Mouse (Mus musculus): ENCODE measurements around the gene Hps4. TPM values are rescaled to one million over a fixed set of nuclear protein-coding genes. Genes with fewer than 3 reads are reported as not detected.

Hps4 gene
- polyA plus RNA-seq, 1 experiment from 2014 or later, result 39.1 TPM

DNA sequence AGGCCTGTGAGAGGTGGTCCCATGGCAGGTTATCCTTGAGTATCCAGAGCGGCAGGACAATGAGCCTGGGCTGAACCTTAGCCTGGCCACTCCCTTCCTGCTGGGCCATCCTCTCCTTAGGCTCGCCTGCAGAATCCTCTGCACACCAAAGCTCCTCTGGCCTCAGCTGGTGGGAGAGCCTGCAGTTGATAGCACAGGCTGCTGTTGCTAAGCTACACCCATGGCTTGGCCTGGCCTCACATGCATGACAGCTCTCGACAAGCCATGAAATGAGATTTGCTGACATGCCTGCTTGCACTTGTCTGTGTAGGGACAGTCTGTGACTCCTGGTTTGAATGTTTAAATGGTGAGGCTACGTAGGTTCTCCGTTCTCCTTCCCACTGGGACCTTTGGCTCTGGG is 73.8 kb downstream of the Hps4 start:
- ATAC-seq (replicated peaks; ENCODE audit: low FRiP score), result no peak
- peaks cover 12% of the 10 kb centered on the region for H3K4me1 ChIP-seq

DNA sequence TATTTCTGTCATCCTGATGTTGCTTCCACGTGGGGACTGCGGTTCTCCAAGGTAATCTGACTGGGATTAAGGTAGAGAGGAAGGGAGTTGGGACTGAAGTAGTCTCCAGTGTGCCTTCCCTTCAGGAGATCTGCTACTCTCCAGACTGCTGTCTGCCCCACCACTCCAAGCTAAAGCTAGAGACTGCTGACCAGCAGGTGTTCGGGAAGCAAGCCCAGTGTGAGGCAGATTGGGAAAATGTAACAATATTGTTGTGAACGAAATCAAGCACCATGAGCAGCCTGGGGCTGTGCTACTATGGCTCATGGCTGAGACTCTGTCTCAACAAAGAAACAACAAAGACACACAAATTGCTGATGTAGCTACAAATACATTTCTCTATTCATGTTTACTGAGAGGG is 75.1 kb downstream of the Hps4 start:
- Histone ChIP-seq H3K36me3 (no peaks in the 10 kb centered on the region), H3K4me3 (replicated peaks) (no peak overlapping the region)
- WGBS, result 68% methylated on average over 4 of the region's 4 CpGs

More for the DNA sequence above, 73.8 kb downstream of the Hps4 start:
- Histone ChIP-seq H3K27ac (no peak overlapping the region), H3K4me2 (no peak overlapping the region), H3K36me3 (no peaks in the 10 kb centered on the region), H3K9me3 (replicated peaks) (0 out of 2 replicates have a peak, but pooled peaks cover 4% of the 10 kb centered on the region), H3K27me3 (peaks cover 19% of the 10 kb centered on the region), H3K4me3 (replicated peaks) (no peak overlapping the region), H3K9ac (no peak overlapping the region)
- WGBS, result 51% methylated on average over 5 of the region's 5 CpGs

DNA sequence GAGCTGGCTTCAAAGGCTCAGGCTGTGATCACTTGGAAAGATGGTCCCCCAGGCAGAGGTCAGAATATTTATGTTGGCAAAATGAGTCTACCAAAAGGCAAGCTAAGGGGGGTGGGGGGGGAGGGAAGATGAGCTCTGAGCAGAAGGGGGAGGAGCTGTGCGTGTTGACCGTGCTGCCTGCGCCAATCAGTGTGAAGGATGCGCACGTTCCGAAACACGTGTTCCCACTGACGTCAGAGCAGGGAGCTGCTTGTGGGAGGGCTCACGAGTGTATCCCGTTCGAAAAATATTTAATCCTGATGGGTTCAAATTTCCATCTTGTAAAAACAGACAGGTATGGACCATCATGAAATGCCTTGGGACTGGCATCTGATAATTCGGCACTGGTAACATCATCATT is 76.7 kb downstream of the Hps4 start:
- Histone ChIP-seq H3K9me3 (replicated peaks) (no peaks in the 10 kb centered on the region), H3K4me1 (0 out of 2 replicates have a peak, but pooled peaks cover 4% of the 10 kb centered on the region), H3K27ac (no peak overlapping the region), H3K4me2 (no peak overlapping the region), H3K4me3 (replicated peaks) (no peak overlapping the region), H3K36me3 (no peaks in the 10 kb centered on the region), H3K9ac (no peak overlapping the region), H3K27me3 (peaks cover 21% of the 10 kb centered on the region; the same call in 1 of the 2 replicates)
- no peak for ATAC-seq (replicated peaks; ENCODE audit: low FRiP score)
- WGBS, result 32% methylated on average over 12 of the region's 12 CpGs

More for the DNA sequence above, 75.1 kb downstream of the Hps4 start:
- Histone ChIP-seq H3K9me3 (replicated peaks) (0 out of 2 replicates have a peak, but pooled peaks cover 4% of the 10 kb centered on the region), H3K4me2 (no peak overlapping the region), H3K27me3 (0 out of 2 replicates have a peak, but pooled peaks cover 13% of the 10 kb centered on the region), H3K9ac (no peak overlapping the region), H3K4me1 (0 out of 2 replicates have a peak, but pooled peaks cover 4% of the 10 kb centered on the region), H3K27ac (no peak overlapping the region)
- ATAC-seq (replicated peaks; ENCODE audit: low FRiP score), result no peak

DNA sequence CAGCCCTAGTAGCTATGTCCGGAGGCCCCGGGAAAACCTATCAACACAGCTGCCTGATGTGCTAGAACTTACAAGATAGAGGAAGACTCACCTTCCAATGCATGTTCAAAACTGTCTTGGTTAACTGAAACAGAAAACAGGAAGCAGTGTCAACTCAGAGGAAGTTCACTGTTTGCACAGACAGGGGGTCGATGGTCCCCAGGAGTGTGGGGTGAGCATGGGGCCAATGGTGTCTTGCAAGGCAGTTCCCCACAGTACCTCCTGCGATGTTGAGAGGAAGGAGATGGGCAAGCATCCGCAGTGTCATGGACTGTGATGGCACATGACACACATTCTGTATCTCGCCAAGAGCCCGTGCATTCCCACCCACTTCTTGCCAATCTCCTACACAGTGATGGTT is 83.8 kb downstream of the Hps4 start:
- no peak overlapping the region for H3K9ac ChIP-seq
- H3K27me3 ChIP-seq, result peaks cover 43% of the 10 kb centered on the region
- H3K9me3 ChIP-seq (replicated peaks), result no peaks in the 10 kb centered on the region
- no peak overlapping the region for H3K4me3 ChIP-seq (replicated peaks)
- no peak overlapping the region for H3K27ac ChIP-seq
- WGBS, result 80% methylated on average over 7 of the region's 7 CpGs
- ATAC-seq (replicated peaks; ENCODE audit: low FRiP score), result no peak
- peaks cover 11% of the 10 kb centered on the region; the same call in 1 of the 2 replicates for H3K4me1 ChIP-seq
- H3K4me2 ChIP-seq, result no peak overlapping the region
- H3K36me3 ChIP-seq, result no peaks in the 10 kb centered on the region

DNA sequence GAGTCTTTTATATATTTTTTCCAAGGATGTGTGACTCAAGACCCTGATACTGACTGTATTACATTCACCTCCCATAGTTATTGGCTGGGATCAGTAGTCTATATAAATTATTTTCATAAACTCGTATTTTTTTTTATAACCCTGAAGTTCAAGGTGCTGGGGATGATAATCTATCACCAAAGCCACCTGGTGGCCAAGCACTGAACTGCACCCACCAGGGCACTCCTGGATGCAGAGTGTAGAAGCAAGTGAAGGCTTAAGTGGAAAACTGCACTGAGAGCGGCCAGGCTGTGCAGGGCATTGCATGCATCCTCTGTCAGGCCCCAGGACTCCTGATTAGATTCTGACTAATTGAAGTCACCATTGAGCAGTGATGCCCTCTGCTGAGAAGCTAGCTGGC is 84.4 kb downstream of the Hps4 start:
- Histone ChIP-seq H3K27me3 (peaks cover 49% of the 10 kb centered on the region), H3K4me2 (no peak overlapping the region), H3K4me3 (replicated peaks) (no peak overlapping the region), H3K9me3 (replicated peaks) (no peaks in the 10 kb centered on the region), H3K4me1 (peaks cover 13% of the 10 kb centered on the region; the same call in 1 of the 2 replicates), H3K36me3 (no peaks in the 10 kb centered on the region), H3K27ac (no peak overlapping the region), H3K9ac (no peak overlapping the region)
- ATAC-seq (replicated peaks; ENCODE audit: low FRiP score), result no peak
- 47% methylated on average over 2 of the region's 2 CpGs for WGBS

Other genes starting within 250 kb of the Hps4 start
- 0.99 and 1.1 TPM in 2 replicates for gene Cryba4, start 90.6 kb upstream of the Hps4 start, polyA plus RNA-seq (2015; fragmentation: Nextera tagmentation; extraction: Ambion mirVana)
- 2.1 and 2.4 TPM in 2 replicates for gene Crybb1, start 87.3 kb upstream of the Hps4 start, polyA plus RNA-seq (2015; fragmentation: Nextera tagmentation; extraction: Ambion mirVana)
- gene Tpst2, start 66.4 kb upstream of the Hps4 start, polyA plus RNA-seq (2015; fragmentation: Nextera tagmentation; extraction: Ambion mirVana), result 53.4 and 60.0 TPM in 2 replicates
- 30.5 and 33.8 TPM in 2 replicates for gene Tfip11, start 16.7 kb upstream of the Hps4 start, polyA plus RNA-seq (2015; fragmentation: Nextera tagmentation; extraction: Ambion mirVana)
- gene Srrd, start within 50 bp of the Hps4 start, polyA plus RNA-seq (2015; fragmentation: Nextera tagmentation; extraction: Ambion mirVana), result 38.5 and 44.8 TPM in 2 replicates
- gene Gm6583, start 12.9 kb downstream of the Hps4 start, polyA plus RNA-seq (2015; fragmentation: Nextera tagmentation; extraction: Ambion mirVana), result 0.19 and 0.26 TPM in 2 replicates
- 6.9 and 8.1 TPM in 2 replicates for gene Asphd2, start 51.8 kb downstream of the Hps4 start, polyA plus RNA-seq (2015; fragmentation: Nextera tagmentation; extraction: Ambion mirVana)
- not detected in 2 replicates for gene Gm6588, start 106.3 kb downstream of the Hps4 start, polyA plus RNA-seq (2015; fragmentation: Nextera tagmentation; extraction: Ambion mirVana)
- 0.41 and 0.82 TPM in 2 replicates for gene Sez6l, start 234.1 kb downstream of the Hps4 start, polyA plus RNA-seq (2015; fragmentation: Nextera tagmentation; extraction: Ambion mirVana)

Data from kidney, embryonic 15.5 days (tissue).